ENCODE assay signal across 8 mouse cellular contexts in the genomic region with DNA sequence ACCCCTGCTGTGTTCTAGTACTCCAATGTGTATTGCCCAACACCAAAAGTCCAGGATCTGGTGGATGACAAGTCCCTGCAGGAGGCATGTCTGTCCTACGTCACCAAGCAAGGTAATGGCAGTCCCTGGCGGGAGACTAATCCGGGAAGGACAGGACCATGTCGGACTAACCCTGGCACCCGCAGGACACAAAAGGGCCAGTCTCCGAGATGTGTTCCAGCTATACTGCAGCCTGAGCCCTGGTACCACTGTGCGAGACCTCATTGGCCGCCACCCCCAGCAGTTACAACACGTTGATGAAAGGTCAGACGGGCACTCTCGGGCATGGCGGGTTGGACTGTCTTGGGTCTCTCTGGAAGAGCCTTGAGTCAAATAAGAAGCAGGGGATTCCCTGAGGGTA.
"Had no signal": no experiment of that assay in that cellular context is flagged by ENCODE, and none has a peak within 500 bp of the region (broad histone marks: within the 10 kb centered on the region; RNA-seq: fewer than 3 reads in every experiment).

No protein-coding gene starts in this region.

- DNase-seq: kidney, postnatal 10 days; kidney, postnatal 36 days; left cerebral cortex, postnatal 4 days; liver, embryonic 13.5 days; lung, adult 2 months; lung, postnatal 14 days; midbrain, embryonic 14.5 days; thymus, postnatal 4 days had no signal
